Mouse (Mus musculus) hindbrain, postnatal 0 days (tissue): ENCODE measurements around the gene Nbeal1. TPM values are rescaled to one million over a fixed set of nuclear protein-coding genes. Genes with fewer than 3 reads are reported as not detected.

Experiments
- ATAC-seq: fragments of 200-750 bp; cut with Nextera tagmentation; 2 replicates; pipeline ENCODE4 v1.8.0; 2017; ENCODE audit warnings: mild to moderate bottlenecking, moderate TSS enrichment, moderate library complexity
- DNase-seq: peaks from one replicate; pipeline ENCODE4 v3.0.0-alpha.2; 2015; ENCODE audit warnings: low spot score
- H3K27ac ChIP-seq: fragments of 300-500 bp; sonication (generic); 2 replicates; pipeline ENCODE4 v1.5.1; 2014; ENCODE audit warnings: mild to moderate bottlenecking
- H3K27me3 ChIP-seq: fragments of 300-500 bp; sonication (generic); 2 replicates; pipeline ENCODE4 v1.6.1; 2014; ENCODE audit warnings: low read length, mixed read lengths; ENCODE audit not compliant: insufficient read depth
- H3K36me3 ChIP-seq: fragments of 300-500 bp; sonication (generic); 2 replicates; pipeline ENCODE4 v1.6.1; 2014; ENCODE audit warnings: low read length, mixed read lengths; ENCODE audit not compliant: insufficient read depth
- H3K4me1 ChIP-seq: fragments of 300-500 bp; sonication (generic); 2 replicates; pipeline ENCODE4 v1.6.1; 2014; ENCODE audit warnings: antibody characterized with exemption, low read length, mixed read lengths; ENCODE audit not compliant: insufficient read depth
- H3K4me2 ChIP-seq: fragments of 300-500 bp; sonication (generic); 2 replicates; pipeline ENCODE4 v1.6.1; 2014; ENCODE audit warnings: low read depth, mild to moderate bottlenecking, low read length, moderate library complexity, mixed read lengths
- H3K4me3 ChIP-seq: fragments of 300-500 bp; sonication (generic); 2 replicates; pipeline ENCODE4 v1.5.1; 2014; ENCODE audit warnings: low read length
- H3K9ac ChIP-seq: fragments of 300-500 bp; sonication (generic); replicated peaks from 2 replicates; pipeline ENCODE4 v1.6.1; 2014; ENCODE audit warnings: mild to moderate bottlenecking, low read length, moderate library complexity, mixed read lengths
- H3K9me3 ChIP-seq: fragments of 300-500 bp; sonication (generic); 2 replicates; pipeline ENCODE4 v1.6.1; 2016; ENCODE audit warnings: low read length, mixed read lengths
- CTCF ChIP-seq: IDR thresholded peaks from 2 replicates; pipeline ENCODE4 v1.5.1; 2016; ENCODE audit warnings: antibody characterized with exemption, control low read depth, low read depth
- WGBS: fragments of 180-500 bp; shearing (Covaris S2); extraction: QIAGEN DNeasy Blood & Tissue Kit; methylation state at CpG from one replicate; pipeline ENCODE4 v1.1.7; 2014; 5-methylcytosine and 5-hydroxymethylcytosine counted together
- polyA plus RNA-seq: library from polyadenylated mRNA; unstranded; fragments of >200 nt; fragmentation: Nextera tagmentation; extraction: Ambion mirVana; gene quantifications from 2 replicates; pipeline ENCODE4 v1.2.1, GENCODE M21; 2015
- total RNA-seq: library from RNA; depleted of rRNA; stranded (reverse); fragments of >200 nt; gene quantifications from 2 replicates; pipeline ENCODE4 v1.2.3, GENCODE M21; 2014

Gene Nbeal1
- total and polyA plus RNA-seq, 2 experiments from 2014 or later = 4.5 to 16.1 TPM

GRCm38 (mm10) chr1:60199006-60199405 lies 18.6 kb downstream of the Nbeal1 start:
- Histone ChIP-seq H3K27ac (no peak overlapping the region), H3K4me2 (no peak overlapping the region), H3K36me3 (peaks cover 25% of the 10 kb centered on the region; the same call in 1 of the 2 replicates), H3K27me3 (no peaks in the 10 kb centered on the region), H3K4me3 (no peak overlapping the region), H3K9me3 (no peaks in the 10 kb centered on the region), H3K9ac (no peak overlapping the region), H3K4me1 (no peaks in the 10 kb centered on the region)
- TF ChIP-seq CTCF = no peak
- ATAC-seq (no peak), DNase-seq (peak; percentile 5)
- WGBS = 58% methylated on average over 4 of the region's 4 CpGs

DNA sequence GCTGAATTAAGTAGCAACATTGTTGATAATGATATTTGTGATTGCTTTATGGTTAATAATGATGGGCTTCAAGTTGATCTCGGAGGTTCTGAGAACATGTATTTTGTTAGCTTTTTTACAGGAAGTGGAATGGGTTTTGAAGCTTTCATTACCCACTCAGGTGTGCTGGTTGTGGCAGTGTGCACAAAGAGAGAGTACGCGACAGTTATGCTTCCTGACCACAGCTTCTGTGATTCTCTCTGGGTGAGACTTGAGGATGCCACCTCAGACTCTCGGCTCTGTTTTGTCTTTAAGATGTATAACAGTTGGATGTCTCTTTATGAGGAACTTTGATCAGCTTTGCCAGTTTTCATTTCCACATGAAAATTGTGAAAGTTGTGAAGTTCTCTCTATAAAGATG lies 55.9 kb downstream of the Nbeal1 start:
- H3K27ac ChIP-seq = no peak overlapping the region
- 92% methylated on average over 4 of the region's 4 CpGs for WGBS
- no peak overlapping the region for H3K4me2 ChIP-seq
- DNase-seq (no peak), ATAC-seq (no peak)
- H3K9ac ChIP-seq = no peak overlapping the region
- H3K36me3 ChIP-seq = peaks cover 14% of the 10 kb centered on the region
- no peaks in the 10 kb centered on the region for H3K4me1 ChIP-seq
- no peaks in the 10 kb centered on the region for H3K27me3 ChIP-seq
- H3K4me3 ChIP-seq = no peak overlapping the region
- no peak for TF ChIP-seq CTCF
- no peaks in the 10 kb centered on the region for H3K9me3 ChIP-seq

- no peak overlapping the region for H3K27ac ChIP-seq
- no peak for TF ChIP-seq CTCF
- H3K9ac ChIP-seq = no peak overlapping the region
- no peak overlapping the region for H3K4me3 ChIP-seq
- no peak overlapping the region for H3K4me2 ChIP-seq
- H3K27me3 ChIP-seq = no peaks in the 10 kb centered on the region
- ATAC-seq (no peak), DNase-seq (no peak)
- H3K9me3 ChIP-seq = no peaks in the 10 kb centered on the region
- no peaks in the 10 kb centered on the region for H3K4me1 ChIP-seq
- H3K36me3 ChIP-seq = peaks cover 13% of the 10 kb centered on the region
Measured at GRCm38 (mm10) chr1:60240430-60240829, 60.0 kb downstream of the Nbeal1 start.

DNA sequence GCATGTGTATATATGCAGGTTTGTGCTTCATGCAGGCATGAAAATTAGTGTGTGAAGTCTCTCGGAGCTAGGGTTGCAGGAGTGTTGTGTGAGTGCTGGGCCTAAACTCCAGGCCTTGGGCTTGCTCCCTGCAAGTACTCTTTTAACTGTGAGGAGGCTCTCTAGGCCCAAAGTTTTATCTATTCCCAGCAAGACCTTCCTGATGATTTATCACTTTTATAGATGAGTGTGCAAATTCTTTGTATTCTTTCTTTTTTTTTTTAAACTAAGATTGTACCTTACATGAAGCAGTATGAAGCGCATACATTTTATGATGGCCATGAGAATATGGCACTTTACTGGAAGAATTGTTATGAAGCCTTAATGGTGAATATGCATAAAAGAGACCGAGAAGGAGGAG lies 87.7 kb downstream of the Nbeal1 start:
- no peak overlapping the region for H3K9ac ChIP-seq
- peaks cover 11% of the 10 kb centered on the region for H3K36me3 ChIP-seq
- DNase-seq = no peak
- H3K9me3 ChIP-seq = no peaks in the 10 kb centered on the region
- H3K27me3 ChIP-seq = no peaks in the 10 kb centered on the region
- ATAC-seq = no peak
- 93% methylated on average over 3 of the region's 3 CpGs for WGBS
- H3K4me2 ChIP-seq = no peak overlapping the region
- no peak overlapping the region for H3K27ac ChIP-seq
- no peak overlapping the region for H3K4me3 ChIP-seq
- no peak for TF ChIP-seq CTCF
- no peaks in the 10 kb centered on the region for H3K4me1 ChIP-seq

DNA sequence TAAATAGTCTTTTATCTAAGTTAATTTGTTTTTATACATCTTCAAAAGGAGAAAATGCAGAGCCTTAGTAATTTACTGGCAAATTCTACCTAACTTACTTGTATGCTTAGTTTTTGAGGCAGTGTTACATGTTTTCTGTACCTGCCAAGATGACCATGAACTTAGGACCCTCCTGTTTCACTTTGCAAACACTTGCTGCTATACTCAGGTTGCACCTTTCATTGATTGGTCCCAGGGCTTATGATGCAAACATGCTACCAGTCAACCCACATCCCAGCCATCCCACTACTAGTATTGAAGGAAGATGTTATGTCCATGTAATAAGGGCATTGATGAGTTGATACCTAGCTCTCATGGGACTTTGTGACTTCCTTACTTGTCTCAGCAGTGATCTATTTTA lies 88.9 kb downstream of the Nbeal1 start:
- no peak for TF ChIP-seq CTCF
- Histone ChIP-seq H3K27ac (no peak overlapping the region), H3K4me2 (no peak overlapping the region), H3K9ac (no peak overlapping the region), H3K9me3 (no peaks in the 10 kb centered on the region), H3K4me3 (no peak overlapping the region), H3K36me3 (peaks cover 3% of the 10 kb centered on the region), H3K4me1 (no peaks in the 10 kb centered on the region), H3K27me3 (no peaks in the 10 kb centered on the region)
- ATAC-seq = no peak
- DNase-seq = no peak

DNA sequence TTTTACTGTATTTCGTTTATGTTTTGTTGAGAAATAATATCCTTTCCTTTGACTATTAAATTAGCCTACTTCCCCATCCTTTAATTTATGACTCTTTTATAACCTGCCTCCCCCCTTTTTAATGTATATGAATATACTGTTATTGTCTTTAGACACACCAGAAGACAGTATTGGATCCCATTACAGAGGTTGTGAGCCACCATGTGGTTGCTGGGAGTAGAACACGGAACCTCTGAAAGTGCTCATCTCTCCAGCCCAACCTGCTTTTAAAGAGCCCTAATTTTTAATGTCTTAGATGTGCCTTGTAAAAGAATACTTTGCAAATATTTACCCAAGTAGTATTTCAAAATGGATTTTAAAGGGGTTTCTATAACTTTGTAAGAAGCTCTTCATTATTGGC lies 92.1 kb downstream of the Nbeal1 start:
- Histone ChIP-seq H3K9me3 (no peaks in the 10 kb centered on the region), H3K36me3 (no peaks in the 10 kb centered on the region; the same call in 1 of the 2 replicates), H3K4me3 (no peak overlapping the region), H3K9ac (no peak overlapping the region), H3K27me3 (no peaks in the 10 kb centered on the region), H3K4me1 (no peaks in the 10 kb centered on the region), H3K4me2 (no peak overlapping the region), H3K27ac (no peak overlapping the region)
- peak; percentile 58 for TF ChIP-seq CTCF
- ATAC-seq = no peak
- 63% methylated on average over 2 of the region's 2 CpGs for whole genome bisulfite sequencing
- peak; percentile 31 for DNase-seq

DNA sequence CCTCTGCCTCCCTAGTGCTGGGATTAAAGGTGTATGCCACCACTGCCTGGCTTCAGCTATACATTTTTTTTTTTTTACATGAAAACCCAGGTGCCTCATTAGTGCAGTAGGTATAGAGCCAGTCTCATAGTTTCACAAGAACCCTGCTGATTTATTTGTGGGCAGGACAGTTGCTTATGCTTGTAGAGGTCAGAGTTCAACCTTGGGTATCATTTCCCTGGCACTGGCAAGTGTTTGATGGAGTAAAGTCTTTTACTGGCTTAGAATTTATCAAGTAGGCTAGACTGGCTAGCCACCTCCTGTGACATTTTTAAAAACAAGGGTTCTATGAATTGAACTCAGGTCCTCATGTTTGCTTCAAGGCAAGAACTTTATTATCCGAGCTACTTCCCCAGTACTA lies 113.5 kb downstream of the Nbeal1 start:
- H3K27ac ChIP-seq = no peak overlapping the region
- no peak for ATAC-seq
- WGBS = 100% methylated on average over 1 of the region's 1 CpGs

More for the DNA sequence above, 113.5 kb downstream of the Nbeal1 start:
- H3K4me3 ChIP-seq = no peak overlapping the region
- no peaks in the 10 kb centered on the region for H3K9me3 ChIP-seq
- H3K4me2 ChIP-seq = no peak overlapping the region
- peaks cover 25% of the 10 kb centered on the region for H3K36me3 ChIP-seq
- no peak for TF ChIP-seq CTCF
- DNase-seq = no peak
- H3K27me3 ChIP-seq = no peaks in the 10 kb centered on the region
- no peak overlapping the region for H3K9ac ChIP-seq
- no peaks in the 10 kb centered on the region for H3K4me1 ChIP-seq
